Mouse (Mus musculus): ENCODE results near the gene Rab23.

GRCm38 (mm10) chr1:33733044-33733443 lies 13.4 kb downstream of the Rab23 start:
- TF ChIP-seq CTCF (IDR thresholded peaks at IDR 0.05; ENCODE audit: low read depth, low read length) (no peak), POLR2A (IDR thresholded peaks at IDR 0.05; ENCODE audit: extremely low read depth, insufficient read depth, low read length) (no peak)
